Mouse (Mus musculus): ENCODE results near the gene Moap1. TPM values are rescaled to one million over a fixed set of nuclear protein-coding genes. Genes with fewer than 3 reads are reported as not detected.

The Moap1 gene
- polyA plus RNA-seq, 1 experiment from 2014 or later = 76.5 TPM

GRCm38 (mm10) chr12:102703921-102704408, 39.5 kb downstream of the Moap1 start:
- Histone ChIP-seq H3K36me3 (no peaks in the 10 kb centered on the region), H3K27me3 (replicated peaks) (no peaks in the 10 kb centered on the region), H3K4me2 (peak overlapping the region; percentile 81), H3K27ac (replicated peaks) (peak overlapping the region; percentile 94), H3K9ac (replicated peaks) (peak overlapping the region; percentile 79), H3K4me3 (replicated peaks) (peak overlapping the region; percentile 79), H3K4me1 (peaks cover 61% of the 10 kb centered on the region), H3K9me3 (replicated peaks) (no peaks in the 10 kb centered on the region)
- ATAC-seq (ENCODE audit: low FRiP score) = peak; percentile 15; the same call in 1 of the 2 replicates
- WGBS = 4% methylated on average over 17 of the region's 17 CpGs

- ATAC-seq (ENCODE audit: low FRiP score) = no peak
- no peaks in the 10 kb centered on the region for H3K36me3 ChIP-seq
- no peaks in the 10 kb centered on the region for H3K27me3 ChIP-seq (replicated peaks)
- H3K4me2 ChIP-seq = peak overlapping the region; percentile 81
- no peaks in the 10 kb centered on the region for H3K9me3 ChIP-seq (replicated peaks)
- H3K4me3 ChIP-seq (replicated peaks) = peak overlapping the region; percentile 79
- peak overlapping the region; percentile 94 for H3K27ac ChIP-seq (replicated peaks)
- H3K9ac ChIP-seq (replicated peaks) = peak overlapping the region; percentile 79
- H3K4me1 ChIP-seq = peaks cover 66% of the 10 kb centered on the region
- WGBS = 24% methylated on average over 6 of the region's 6 CpGs
These were observed 40.0 kb downstream of the Moap1 start for GRCm38 (mm10) chr12:102703441-102703840.

GRCm38 (mm10) chr12:102703111-102703412, 40.4 kb downstream of the Moap1 start:
- H3K4me3 ChIP-seq (replicated peaks) = peak overlapping the region; percentile 79
- peak overlapping the region; percentile 81 for H3K4me2 ChIP-seq
- no peaks in the 10 kb centered on the region for H3K9me3 ChIP-seq (replicated peaks)
- no peak for ATAC-seq (ENCODE audit: low FRiP score)
- peak overlapping the region; percentile 94 for H3K27ac ChIP-seq (replicated peaks)
- H3K36me3 ChIP-seq = no peaks in the 10 kb centered on the region
- 3% methylated on average over 4 of the region's 4 CpGs for WGBS
- 0 out of 2 replicates have a peak overlapping the region, but pooled peaks have one; percentile 9 for H3K9ac ChIP-seq (replicated peaks)
- peaks cover 70% of the 10 kb centered on the region for H3K4me1 ChIP-seq
- H3K27me3 ChIP-seq (replicated peaks) = no peaks in the 10 kb centered on the region

- Histone ChIP-seq H3K4me3 (replicated peaks) (peak overlapping the region; percentile 79), H3K36me3 (no peaks in the 10 kb centered on the region), H3K4me2 (peak overlapping the region; percentile 81), H3K27me3 (replicated peaks) (no peaks in the 10 kb centered on the region), H3K27ac (replicated peaks) (peak overlapping the region; percentile 94), H3K4me1 (peaks cover 75% of the 10 kb centered on the region), H3K9ac (replicated peaks) (0 out of 2 replicates have a peak overlapping the region, but pooled peaks have one; percentile 9), H3K9me3 (replicated peaks) (no peaks in the 10 kb centered on the region)
- 2% methylated on average over 15 of the region's 15 CpGs for WGBS
- no peak for ATAC-seq (ENCODE audit: low FRiP score)
These were observed 40.9 kb downstream of the Moap1 start for GRCm38 (mm10) chr12:102702356-102703110.

GRCm38 (mm10) chr12:102701691-102702207, 41.7 kb downstream of the Moap1 start:
- Histone ChIP-seq H3K4me2 (peak overlapping the region; percentile 81), H3K9me3 (replicated peaks) (no peaks in the 10 kb centered on the region), H3K4me1 (peaks cover 83% of the 10 kb centered on the region), H3K36me3 (no peaks in the 10 kb centered on the region), H3K4me3 (replicated peaks) (peak overlapping the region; percentile 79; the same call in 1 of the 2 replicates), H3K9ac (replicated peaks) (no peak overlapping the region), H3K27me3 (replicated peaks) (no peaks in the 10 kb centered on the region), H3K27ac (replicated peaks) (no peak overlapping the region)
- WGBS = 88% methylated on average over 5 of the region's 5 CpGs
- no peak for ATAC-seq (ENCODE audit: low FRiP score)

DNA sequence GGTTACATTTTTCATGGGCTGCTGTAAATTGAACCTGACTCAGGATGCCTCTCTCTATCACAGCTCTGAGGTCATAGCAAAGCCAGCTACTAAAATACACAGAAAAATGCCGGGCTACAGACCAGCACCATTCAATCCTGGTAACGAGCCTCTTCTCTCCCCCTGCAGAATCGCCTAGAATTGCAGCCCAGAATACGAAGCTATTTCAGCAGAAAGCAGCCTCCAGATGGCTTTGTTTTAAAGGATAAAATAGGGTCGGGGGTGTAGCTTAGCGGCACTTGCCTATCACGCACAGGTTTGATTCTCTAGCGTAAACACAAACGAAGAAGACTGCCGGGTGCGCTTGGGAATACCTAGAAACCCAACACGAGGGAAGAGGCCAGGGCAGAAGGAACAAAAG, 43.0 kb downstream of the Moap1 start:
- no peak for ATAC-seq (ENCODE audit: low FRiP score)
- H3K9me3 ChIP-seq (replicated peaks) = no peaks in the 10 kb centered on the region
- no peak overlapping the region for H3K4me2 ChIP-seq
- no peak overlapping the region for H3K9ac ChIP-seq (replicated peaks)
- WGBS = 51% methylated on average over 12 of the region's 12 CpGs
- H3K36me3 ChIP-seq = no peaks in the 10 kb centered on the region
- H3K4me3 ChIP-seq (replicated peaks) = no peak overlapping the region
- peaks cover 90% of the 10 kb centered on the region for H3K4me1 ChIP-seq
- H3K27ac ChIP-seq (replicated peaks) = peak overlapping the region; percentile 56
- no peaks in the 10 kb centered on the region for H3K27me3 ChIP-seq (replicated peaks)

DNA sequence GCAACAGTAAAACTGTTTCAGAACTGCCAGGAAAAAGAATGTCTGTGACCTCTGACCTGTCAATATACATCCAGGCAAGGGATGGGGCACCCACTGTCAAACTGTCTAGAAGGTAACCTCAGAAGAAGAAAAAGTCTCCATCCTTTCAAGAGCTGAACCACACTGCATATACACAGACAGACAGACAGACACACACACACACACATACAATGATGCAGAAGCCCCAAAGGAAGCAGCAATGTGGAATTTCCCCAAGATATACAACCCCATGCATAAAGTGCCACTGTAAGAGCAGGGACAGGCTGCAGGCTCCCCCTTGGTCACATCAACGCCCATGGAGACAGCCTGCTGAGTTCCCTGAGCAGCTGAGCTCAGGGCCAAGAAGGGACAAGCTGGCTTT, 44.3 kb downstream of the Moap1 start:
- WGBS = 22% methylated on average over 1 of the region's 1 CpGs
- Histone ChIP-seq H3K9ac (replicated peaks) (no peak overlapping the region), H3K27ac (replicated peaks) (no peak overlapping the region), H3K4me1 (peaks cover 93% of the 10 kb centered on the region), H3K27me3 (replicated peaks) (no peaks in the 10 kb centered on the region), H3K4me2 (no peak overlapping the region), H3K36me3 (no peaks in the 10 kb centered on the region), H3K9me3 (replicated peaks) (no peaks in the 10 kb centered on the region), H3K4me3 (replicated peaks) (no peak overlapping the region)
- no peak for ATAC-seq (ENCODE audit: low FRiP score)

DNA sequence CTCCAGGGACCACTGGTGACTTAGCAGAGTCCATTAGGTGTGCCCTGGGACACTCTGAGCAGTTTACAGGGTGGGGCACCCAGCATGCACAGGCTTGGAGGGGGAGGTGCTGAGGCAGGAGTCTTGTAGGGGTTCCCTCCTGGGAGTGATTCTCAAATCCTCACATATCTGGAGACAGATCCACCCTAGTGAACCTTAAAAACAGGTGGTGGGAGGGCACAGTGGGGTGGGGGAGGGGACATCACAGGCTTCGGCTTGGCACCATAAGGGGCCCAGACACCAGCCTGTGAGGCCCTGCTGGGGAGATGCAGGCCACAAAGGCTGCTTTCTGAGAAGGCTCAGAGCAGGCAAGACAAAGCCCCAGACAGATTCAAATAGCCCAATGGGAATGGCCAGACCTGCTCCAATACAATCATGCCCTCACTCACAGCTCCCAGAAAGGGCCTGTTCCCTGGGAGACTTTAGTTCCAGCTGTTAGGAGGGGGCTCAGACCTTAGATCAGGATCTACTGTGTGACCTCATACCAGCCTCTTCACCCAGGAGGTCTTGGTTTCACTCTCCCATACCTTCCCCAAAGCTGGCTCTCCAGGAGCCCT, 45.3 kb downstream of the Moap1 start:
- no peak for ATAC-seq (ENCODE audit: low FRiP score)
- WGBS = 13% methylated on average over 1 of the region's 1 CpGs
- Histone ChIP-seq H3K27me3 (replicated peaks) (no peaks in the 10 kb centered on the region), H3K4me2 (no peak overlapping the region), H3K4me3 (replicated peaks) (no peak overlapping the region), H3K4me1 (peaks cover 83% of the 10 kb centered on the region), H3K9me3 (replicated peaks) (no peaks in the 10 kb centered on the region), H3K36me3 (no peaks in the 10 kb centered on the region), H3K9ac (replicated peaks) (no peak overlapping the region), H3K27ac (replicated peaks) (0 out of 2 replicates have a peak overlapping the region, but pooled peaks have one; percentile 37)

DNA sequence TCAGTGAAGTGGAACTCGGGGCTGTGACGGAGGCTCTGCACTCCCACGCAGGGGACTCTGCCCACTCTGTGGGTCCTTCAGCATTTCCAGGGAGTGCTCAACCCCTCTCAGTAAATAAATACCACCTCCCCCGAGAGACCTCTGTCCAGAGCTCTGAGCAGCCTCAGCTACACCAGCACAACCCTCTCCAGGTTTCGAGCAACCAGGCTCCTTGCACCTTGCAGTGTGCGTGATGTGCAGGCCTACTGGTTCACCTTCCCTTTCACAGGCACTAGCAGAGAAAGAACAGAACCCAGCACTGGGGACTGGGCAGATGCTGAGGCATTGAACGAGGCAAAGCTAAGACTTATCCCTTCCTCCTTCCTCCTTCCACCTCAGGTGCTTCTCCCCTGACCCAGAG, 46.1 kb downstream of the Moap1 start:
- Histone ChIP-seq H3K9ac (replicated peaks) (0 out of 2 replicates have a peak overlapping the region, but pooled peaks have one; percentile 3), H3K36me3 (no peaks in the 10 kb centered on the region), H3K27ac (replicated peaks) (no peak overlapping the region), H3K9me3 (replicated peaks) (no peaks in the 10 kb centered on the region), H3K4me1 (peaks cover 75% of the 10 kb centered on the region), H3K27me3 (replicated peaks) (no peaks in the 10 kb centered on the region), H3K4me3 (replicated peaks) (no peak overlapping the region), H3K4me2 (no peak overlapping the region)
- 81% methylated on average over 7 of the region's 7 CpGs for WGBS
- ATAC-seq (ENCODE audit: low FRiP score) = no peak

GRCm38 (mm10) chr12:102696635-102697354, 46.7 kb downstream of the Moap1 start:
- Histone ChIP-seq H3K27me3 (replicated peaks) (no peaks in the 10 kb centered on the region), H3K4me3 (replicated peaks) (no peak overlapping the region), H3K36me3 (no peaks in the 10 kb centered on the region), H3K27ac (replicated peaks) (no peak overlapping the region), H3K9ac (replicated peaks) (no peak overlapping the region), H3K4me1 (peaks cover 69% of the 10 kb centered on the region), H3K4me2 (no peak overlapping the region), H3K9me3 (replicated peaks) (no peaks in the 10 kb centered on the region)
- 86% methylated on average over 14 of the region's 14 CpGs for WGBS
- no peak for ATAC-seq (ENCODE audit: low FRiP score)

DNA sequence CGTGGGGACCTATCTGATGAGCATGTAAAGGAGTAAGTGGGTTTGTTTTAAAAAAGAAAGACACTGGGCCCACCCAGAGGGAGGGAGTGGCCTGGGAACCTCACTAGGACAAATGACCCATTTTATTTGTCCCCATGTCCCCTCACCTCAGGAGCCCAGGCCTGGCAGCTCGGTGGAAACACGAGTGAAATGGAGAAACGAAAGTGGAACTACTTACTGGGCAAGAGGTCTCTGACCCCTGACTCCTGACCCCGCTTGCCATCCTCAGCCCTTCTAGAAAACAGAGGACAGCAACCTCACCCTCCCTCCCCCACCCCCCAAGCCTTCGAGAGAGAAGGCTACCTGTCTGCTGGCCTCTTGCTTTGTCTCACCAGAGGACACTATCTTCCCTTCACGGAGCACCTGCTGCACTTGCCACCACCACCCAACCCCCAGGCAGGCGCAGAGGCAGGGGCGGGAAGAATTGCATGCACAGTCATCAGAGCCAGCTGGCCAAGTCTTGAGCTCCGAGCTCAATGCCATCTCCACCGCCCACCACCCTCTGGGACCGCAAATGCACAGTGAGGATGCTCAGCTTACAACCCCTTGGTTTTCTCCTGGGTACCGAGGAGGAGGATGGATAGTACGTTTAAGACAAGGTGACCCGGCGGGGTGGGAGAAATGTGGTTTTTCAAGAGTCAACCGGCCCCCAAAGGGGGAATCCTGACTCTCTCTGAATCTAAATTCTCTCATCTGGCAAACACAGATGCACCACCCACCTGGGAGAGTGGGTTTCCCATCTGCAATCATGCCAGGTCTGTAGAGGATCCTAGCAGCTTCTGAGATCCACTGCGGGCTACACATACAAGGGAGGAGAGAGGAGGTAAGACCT, 47.9 kb downstream of the Moap1 start:
- no peak for ATAC-seq (ENCODE audit: low FRiP score)
- WGBS = 56% methylated on average over 18 of the region's 18 CpGs
- no peaks in the 10 kb centered on the region for H3K36me3 ChIP-seq
- H3K4me3 ChIP-seq (replicated peaks) = no peak overlapping the region
- peaks cover 58% of the 10 kb centered on the region for H3K4me1 ChIP-seq
- H3K27ac ChIP-seq (replicated peaks) = no peak overlapping the region
- H3K9ac ChIP-seq (replicated peaks) = no peak overlapping the region
- no peaks in the 10 kb centered on the region for H3K9me3 ChIP-seq (replicated peaks)
- no peak overlapping the region for H3K4me2 ChIP-seq
- no peaks in the 10 kb centered on the region for H3K27me3 ChIP-seq (replicated peaks)

Data from neural tube, embryonic 15.5 days (tissue).